Mouse (Mus musculus): ENCODE measurements around the gene Draxin. TPM values are rescaled to one million over a fixed set of nuclear protein-coding genes. Genes with fewer than 3 reads are reported as not detected.
A peak's percentile ranks its signal among the peaks of the same experiment; 100 is the strongest.
"Not testable (repeated sequence)": the region's sequence is repeated elsewhere in the genome, so short reads cannot be mapped to it uniquely, and the experiment has no call there.

The Draxin gene
- polyA plus RNA-seq, 1 experiment from 2014 or later: 0.03 TPM

GRCm38 (mm10) chr4:148053417-148053920, 77.0 kb downstream of the Draxin start:
- ATAC-seq: no peak
- H3K9me3 ChIP-seq (ENCODE audit: control insufficient read depth): no peaks in the 10 kb centered on the region
- no peak overlapping the region for H3K4me2 ChIP-seq (replicated peaks; ENCODE audit: low read depth)
- H3K27me3 ChIP-seq (replicated peaks; ENCODE audit: control insufficient read depth, insufficient read depth, low read length): no peaks in the 10 kb centered on the region
- H3K36me3 ChIP-seq (ENCODE audit: control insufficient read depth, insufficient read depth): peaks cover 81% of the 10 kb centered on the region
- H3K4me3 ChIP-seq (ENCODE audit: low read depth, low read length): no peak overlapping the region
- no peak overlapping the region for H3K9ac ChIP-seq (ENCODE audit: low read depth, low read length)
- TF ChIP-seq CTCF (IDR thresholded peaks at IDR 0.05; ENCODE audit: low read depth): no peak
- WGBS: 91% methylated on average over 12 of the region's 12 CpGs
- H3K4me1 ChIP-seq (replicated peaks; ENCODE audit: control insufficient read depth, insufficient read depth, low read length): no peaks in the 10 kb centered on the region
- H3K27ac ChIP-seq (ENCODE audit: low read depth, low read length): no peak overlapping the region

DNA sequence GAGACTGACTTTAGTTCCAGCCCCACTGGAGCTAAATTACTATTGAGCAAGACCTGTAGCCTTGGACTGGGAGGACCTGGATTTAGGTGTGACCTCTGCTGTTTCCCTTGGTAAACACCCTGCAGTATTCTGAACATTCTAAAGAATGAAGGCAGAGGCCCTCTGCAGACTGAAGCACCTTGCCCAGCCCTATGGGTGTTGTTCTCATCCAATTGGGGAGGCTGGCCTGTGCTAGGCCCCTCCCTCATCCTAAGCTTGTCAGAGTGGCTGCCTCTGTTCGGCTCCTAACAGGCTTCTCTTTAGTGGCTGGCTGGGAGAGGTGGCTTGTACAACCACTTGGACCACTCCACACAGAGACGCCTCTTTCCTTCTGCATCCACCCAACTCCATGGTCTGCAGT, 77.5 kb downstream of the Draxin start:
- no peaks in the 10 kb centered on the region for H3K27me3 ChIP-seq (replicated peaks; ENCODE audit: control insufficient read depth, insufficient read depth, low read length)
- no peak for TF ChIP-seq CTCF (IDR thresholded peaks at IDR 0.05; ENCODE audit: low read depth)
- no peaks in the 10 kb centered on the region for H3K4me1 ChIP-seq (replicated peaks; ENCODE audit: control insufficient read depth, insufficient read depth, low read length)
- no peak overlapping the region for H3K4me2 ChIP-seq (replicated peaks; ENCODE audit: low read depth)
- H3K4me3 ChIP-seq (ENCODE audit: low read depth, low read length): no peak overlapping the region
- H3K9ac ChIP-seq (ENCODE audit: low read depth, low read length): no peak overlapping the region
- no peak overlapping the region for H3K27ac ChIP-seq (ENCODE audit: low read depth, low read length)
- peaks cover 84% of the 10 kb centered on the region for H3K36me3 ChIP-seq (ENCODE audit: control insufficient read depth, insufficient read depth)
- ATAC-seq: 0 out of 2 replicates have a peak, but pooled peaks have one; percentile 11
- H3K9me3 ChIP-seq (ENCODE audit: control insufficient read depth): no peaks in the 10 kb centered on the region
- 62% methylated on average over 2 of the region's 2 CpGs for WGBS

- H3K4me1 ChIP-seq (replicated peaks; ENCODE audit: control insufficient read depth, insufficient read depth, low read length): no peaks in the 10 kb centered on the region
- no peak overlapping the region for H3K4me2 ChIP-seq (replicated peaks; ENCODE audit: low read depth)
- H3K27me3 ChIP-seq (replicated peaks; ENCODE audit: control insufficient read depth, insufficient read depth, low read length): no peaks in the 10 kb centered on the region
- H3K27ac ChIP-seq (ENCODE audit: low read depth, low read length): no peak overlapping the region
- 94% methylated on average over 11 of the region's 11 CpGs for WGBS
- H3K36me3 ChIP-seq (ENCODE audit: control insufficient read depth, insufficient read depth): peaks cover 75% of the 10 kb centered on the region
- no peak overlapping the region for H3K9ac ChIP-seq (ENCODE audit: low read depth, low read length)
- H3K4me3 ChIP-seq (ENCODE audit: low read depth, low read length): no peak overlapping the region
- no peak for TF ChIP-seq CTCF (IDR thresholded peaks at IDR 0.05; ENCODE audit: low read depth)
- H3K9me3 ChIP-seq (ENCODE audit: control insufficient read depth): no peaks in the 10 kb centered on the region
- ATAC-seq: no peak
Observed at GRCm38 (mm10) chr4:148051886-148052285, 78.6 kb downstream of the Draxin start.

DNA sequence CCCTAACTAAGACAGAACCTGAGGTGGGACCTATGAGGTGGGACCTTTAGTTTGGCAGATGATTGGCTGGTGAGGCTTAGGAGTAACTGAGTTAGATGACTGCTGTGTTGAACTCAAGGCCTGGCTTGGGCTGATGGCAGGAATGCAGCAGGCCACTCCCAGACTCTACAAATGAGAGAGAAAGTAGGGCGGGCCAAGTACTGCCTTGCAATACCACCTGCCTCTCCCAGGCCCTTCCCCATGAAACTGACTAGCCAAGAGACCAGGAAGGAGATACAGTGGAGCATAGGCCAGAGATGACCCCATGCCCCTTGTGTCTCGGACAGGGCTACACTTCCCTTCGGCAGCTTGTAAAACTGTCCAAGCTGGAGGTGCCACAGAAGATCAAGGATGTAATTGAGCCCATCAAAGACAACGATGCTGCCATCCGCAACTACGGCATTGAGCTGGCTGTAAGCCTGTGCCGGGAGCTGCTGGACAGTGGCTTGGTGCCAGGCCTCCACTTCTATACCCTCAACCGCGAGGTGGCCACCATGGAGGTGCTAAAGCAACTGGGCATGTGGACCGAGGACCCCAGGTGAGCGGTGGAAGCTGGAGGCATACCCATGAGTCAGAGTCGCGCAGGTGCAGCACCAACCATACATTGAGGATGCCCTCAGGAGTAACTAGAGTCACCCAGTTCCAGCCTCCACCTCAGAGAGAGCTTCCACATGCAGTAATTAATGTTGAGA, 79.3 kb downstream of the Draxin start:
- H3K27ac ChIP-seq (ENCODE audit: low read depth, low read length): peak overlapping the region; percentile 37
- peaks cover 69% of the 10 kb centered on the region for H3K36me3 ChIP-seq (ENCODE audit: control insufficient read depth, insufficient read depth)
- 85% methylated on average over 13 of the region's 13 CpGs for WGBS
- no peak overlapping the region for H3K4me3 ChIP-seq (ENCODE audit: low read depth, low read length)
- no peak overlapping the region for H3K4me2 ChIP-seq (replicated peaks; ENCODE audit: low read depth)
- ATAC-seq: peak; percentile 56
- H3K9me3 ChIP-seq (ENCODE audit: control insufficient read depth): no peaks in the 10 kb centered on the region
- no peaks in the 10 kb centered on the region for H3K4me1 ChIP-seq (replicated peaks; ENCODE audit: control insufficient read depth, insufficient read depth, low read length)
- H3K27me3 ChIP-seq (replicated peaks; ENCODE audit: control insufficient read depth, insufficient read depth, low read length): no peaks in the 10 kb centered on the region
- TF ChIP-seq CTCF (IDR thresholded peaks at IDR 0.05; ENCODE audit: low read depth): no peak
- H3K9ac ChIP-seq (ENCODE audit: low read depth, low read length): no peak overlapping the region

DNA sequence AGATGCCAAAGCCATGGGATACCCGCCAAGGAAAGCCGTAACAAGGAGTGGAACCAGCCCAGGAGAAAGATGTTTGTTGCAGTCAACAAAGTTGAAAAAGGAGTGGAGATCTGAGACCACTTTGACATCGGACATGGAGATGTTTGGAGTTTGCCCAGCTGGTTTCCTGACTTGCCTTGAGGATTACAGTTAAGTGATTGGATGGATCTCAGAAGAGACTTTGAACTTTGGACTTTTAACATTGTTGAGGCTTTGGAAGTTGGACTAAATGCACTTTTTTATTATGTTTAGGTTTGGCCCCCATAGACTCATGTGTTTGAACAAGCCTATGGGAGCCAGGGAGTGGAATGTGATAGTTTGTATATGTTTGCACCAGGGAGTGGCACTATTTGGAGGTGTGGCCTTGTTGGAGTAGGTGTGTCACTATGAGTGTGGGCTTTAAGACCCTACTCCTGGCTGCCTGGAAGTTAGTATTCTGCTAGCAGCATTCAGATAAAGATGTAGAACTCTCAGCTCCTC, 80.0 kb downstream of the Draxin start:
- H3K4me1 ChIP-seq (replicated peaks; ENCODE audit: control insufficient read depth, insufficient read depth, low read length); H3K4me3 ChIP-seq (ENCODE audit: low read depth, low read length); H3K9me3 ChIP-seq (ENCODE audit: control insufficient read depth); H3K27me3 ChIP-seq (replicated peaks; ENCODE audit: control insufficient read depth, insufficient read depth, low read length); H3K9ac ChIP-seq (ENCODE audit: low read depth, low read length); H3K4me2 ChIP-seq (replicated peaks; ENCODE audit: low read depth): not testable (repeated sequence)
- Histone ChIP-seq H3K27ac (ENCODE audit: low read depth, low read length) (peak overlapping the region; percentile 75), H3K36me3 (ENCODE audit: control insufficient read depth, insufficient read depth) (peaks cover 67% of the 10 kb centered on the region)
- ATAC-seq: peak; percentile 76
- 67% methylated on average over 3 of the region's 3 CpGs for WGBS

Small RNAs within 50 kb of the gene (microRNA-seq; reads per million reads assigned to microRNA genes)
- gene Mir7022: not detected

Other genes starting within 250 kb of the Draxin start
- 44.2 and 46.9 TPM in 2 replicates for gene Mfn2, start 226.0 kb downstream of the Draxin start, polyA plus RNA-seq (2015; fragmentation: Nextera tagmentation; extraction: Ambion mirVana)
- gene Plod1, start 193.9 kb downstream of the Draxin start, polyA plus RNA-seq (2015; fragmentation: Nextera tagmentation; extraction: Ambion mirVana): 28.0 and 28.8 TPM in 2 replicates
- 25.7 and 26.3 TPM in 2 replicates for gene 2510039O18Rik, start 189.8 kb downstream of the Draxin start, polyA plus RNA-seq (2015; fragmentation: Nextera tagmentation; extraction: Ambion mirVana)
- gene Nppb, start 144.9 kb downstream of the Draxin start, polyA plus RNA-seq (2015; fragmentation: Nextera tagmentation; extraction: Ambion mirVana): not detected in 2 replicates
- 1.4 TPM in 2 replicates for gene Nppa, start 130.0 kb downstream of the Draxin start, polyA plus RNA-seq (2015; fragmentation: Nextera tagmentation; extraction: Ambion mirVana)
- gene Clcn6, start 91.9 kb downstream of the Draxin start, polyA plus RNA-seq (2015; fragmentation: Nextera tagmentation; extraction: Ambion mirVana): 2.5 and 3.1 TPM in 2 replicates
- gene Mthfr, start 91.6 kb downstream of the Draxin start, polyA plus RNA-seq (2015; fragmentation: Nextera tagmentation; extraction: Ambion mirVana): 11.7 and 12.6 TPM in 2 replicates
- 27.7 and 31.3 TPM in 2 replicates for gene Agtrap, start 42.7 kb downstream of the Draxin start, polyA plus RNA-seq (2015; fragmentation: Nextera tagmentation; extraction: Ambion mirVana)
- 22.6 and 24.9 TPM in 2 replicates for gene Mad2l2, start 314 bp downstream of the Draxin start, polyA plus RNA-seq (2015; fragmentation: Nextera tagmentation; extraction: Ambion mirVana)
- 55.4 and 60.6 TPM in 2 replicates for gene Fbxo6, start 21.4 kb upstream of the Draxin start, polyA plus RNA-seq (2015; fragmentation: Nextera tagmentation; extraction: Ambion mirVana)
- gene Fbxo44, start 29.8 kb upstream of the Draxin start, polyA plus RNA-seq (2015; fragmentation: Nextera tagmentation; extraction: Ambion mirVana): 7.7 and 9.3 TPM in 2 replicates
- gene Fbxo2, start 29.9 kb upstream of the Draxin start, polyA plus RNA-seq (2015; fragmentation: Nextera tagmentation; extraction: Ambion mirVana): 0.44 and 0.76 TPM in 2 replicates
- gene Disp3, start 157.3 kb upstream of the Draxin start, polyA plus RNA-seq (2015; fragmentation: Nextera tagmentation; extraction: Ambion mirVana): 0.03 and 0.04 TPM in 2 replicates

All from intestine, postnatal 0 days (tissue).